ENCODE assay signal across 22 mouse cellular contexts in the genomic region with DNA sequence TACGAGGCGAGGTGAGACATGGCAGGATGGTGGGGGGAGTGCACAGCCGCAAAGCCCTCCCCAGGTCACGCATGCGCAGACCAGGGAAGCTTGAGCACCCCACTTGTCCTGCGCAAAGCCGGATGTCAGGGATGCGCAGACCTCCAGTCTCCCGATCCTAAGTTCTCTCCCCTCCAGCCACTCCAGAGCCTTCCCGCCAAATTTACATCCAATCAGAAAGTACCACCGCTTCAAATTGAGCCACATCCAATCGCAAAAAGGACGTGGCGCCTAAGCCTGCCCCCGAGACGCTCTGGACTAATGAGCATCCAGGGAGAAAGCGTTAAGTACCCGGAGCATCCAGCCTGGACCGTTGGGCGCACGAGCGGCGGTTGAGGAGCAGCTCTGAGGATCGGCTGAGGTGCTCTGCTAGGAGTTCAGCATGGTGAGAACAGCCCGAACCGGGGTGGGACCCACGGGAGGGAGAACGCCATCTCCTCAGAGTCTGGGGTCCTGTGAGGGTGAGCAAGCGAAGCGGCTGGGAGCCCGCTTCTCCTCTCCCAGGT. TPM values are rescaled to one million over a fixed set of nuclear protein-coding genes. Genes with fewer than 3 reads are reported as not detected.
A peak's percentile ranks its signal among the peaks of the same experiment; 100 is the strongest.
DNase-seq lines count a peak whose midpoint lies in the region; ATAC-seq and TF ChIP-seq lines count a peak whose summit lies in the region.
"Had no signal": no experiment of that assay in that cellular context is flagged by ENCODE, and none has a peak within 500 bp of the region (broad histone marks: within the 10 kb centered on the region; RNA-seq: fewer than 3 reads in every experiment).

A gene (plus strand): TSS at position 92 of the 545 bp plus-strand sequence.

- peaks cover 9% of the 10 kb centered on the region for H3K4me1 ChIP-seq in heart, embryonic 16.5 days (ENCODE audit: control insufficient read depth, insufficient read depth, low read length)
- H3K4me1 ChIP-seq in stomach, embryonic 16.5 days (ENCODE audit: control insufficient read depth, insufficient read depth, low read length) = no peaks in the 10 kb centered on the region
- H3K4me1 ChIP-seq in stomach, postnatal 0 days (replicated peaks; ENCODE audit: control insufficient read depth, insufficient read depth) = no peaks in the 10 kb centered on the region
- no peaks in the 10 kb centered on the region for H3K4me1 ChIP-seq in liver, embryonic 15.5 days (replicated peaks)
- H3K4me1 ChIP-seq in lung, adult 2 months (ENCODE audit: control insufficient read depth, insufficient read depth, low read length) = 0 out of 2 replicates have a peak, but pooled peaks cover 2% of the 10 kb centered on the region
- H3K4me1 ChIP-seq: midbrain, embryonic 12.5 days had no signal

- no peaks in the 10 kb centered on the region for H3K36me3 ChIP-seq in heart, embryonic 16.5 days (ENCODE audit: control insufficient read depth, insufficient read depth)
- no peaks in the 10 kb centered on the region for H3K36me3 ChIP-seq in stomach, embryonic 16.5 days (ENCODE audit: control insufficient read depth, insufficient read depth, low read length)
- no peaks in the 10 kb centered on the region for H3K36me3 ChIP-seq in stomach, postnatal 0 days (ENCODE audit: control insufficient read depth, insufficient read depth, low read length)
- no peaks in the 10 kb centered on the region for H3K36me3 ChIP-seq in liver, embryonic 15.5 days (replicated peaks)
- H3K36me3 ChIP-seq: heart, embryonic 13.5 days; midbrain, embryonic 12.5 days had no signal

- peak within 1 kb of the TSS; percentile 34; the same call in 1 of the 2 replicates for H3K4me2 ChIP-seq in heart, embryonic 16.5 days (ENCODE audit: low read depth, low read length)
- H3K4me2 ChIP-seq in stomach, embryonic 16.5 days (ENCODE audit: low read depth, low read length) = no peak within 1 kb of the TSS
- H3K4me2 ChIP-seq in stomach, postnatal 0 days (replicated peaks; ENCODE audit: low read depth) = no peak within 1 kb of the TSS
- 0 out of 2 replicates have a peak within 1 kb of the TSS, but pooled peaks have one; percentile 15 for H3K4me2 ChIP-seq in liver, embryonic 15.5 days
- H3K4me2 ChIP-seq: heart, embryonic 13.5 days; midbrain, embryonic 12.5 days had no signal

- 94% methylated on average over 31 of the region's 31 CpGs for WGBS in heart, embryonic 16.5 days
- WGBS in stomach, embryonic 16.5 days = 97% methylated on average over 31 of the region's 31 CpGs
- 98% methylated on average over 31 of the region's 31 CpGs for WGBS in stomach, postnatal 0 days
- 85% methylated on average over 31 of the region's 31 CpGs for WGBS in liver, embryonic 15.5 days (ENCODE audit: insufficient replicate concordance)
- 98% methylated on average over 31 of the region's 31 CpGs for WGBS in lung, adult 2 months

- no peak for TF ChIP-seq EP300 in stomach, postnatal 0 days (optimal IDR thresholded peaks at IDR 0.05)

- intact Hi-C loops in heart, postnatal 25 days (cut with DNase I) = no loop called here

- no peak within 1 kb of the TSS for H3K4me3 ChIP-seq in heart, embryonic 16.5 days (ENCODE audit: low read length)
- no peak within 1 kb of the TSS for H3K4me3 ChIP-seq in stomach, embryonic 16.5 days (replicated peaks; ENCODE audit: low read length)
- no peak within 1 kb of the TSS for H3K4me3 ChIP-seq in stomach, postnatal 0 days (ENCODE audit: low read depth, low read length)
- H3K4me3 ChIP-seq in liver, embryonic 15.5 days (replicated peaks) = no peak within 1 kb of the TSS
- no peak within 1 kb of the TSS for H3K4me3 ChIP-seq in lung, adult 2 months (replicated peaks; ENCODE audit: extremely low read depth, low read depth, low read length)
- H3K4me3 ChIP-seq: heart, embryonic 13.5 days; midbrain, embryonic 12.5 days had no signal

- no peak within 1 kb of the TSS for H3K27ac ChIP-seq in heart, embryonic 16.5 days (ENCODE audit: low read length)
- H3K27ac ChIP-seq in stomach, embryonic 16.5 days (ENCODE audit: low read length) = no peak within 1 kb of the TSS
- no peak within 1 kb of the TSS for H3K27ac ChIP-seq in stomach, postnatal 0 days (replicated peaks)
- H3K27ac ChIP-seq in liver, embryonic 15.5 days (replicated peaks) = no peak within 1 kb of the TSS
- H3K27ac ChIP-seq: heart, embryonic 13.5 days; liver, embryonic 14.5 days; midbrain, embryonic 12.5 days had no signal

- H3K9ac ChIP-seq in heart, embryonic 16.5 days (ENCODE audit: low read length) = peak within 1 kb of the TSS; percentile 49; the same call in 1 of the 2 replicates
- H3K9ac ChIP-seq in stomach, embryonic 16.5 days (ENCODE audit: low read length) = 0 out of 2 replicates have a peak within 1 kb of the TSS, but pooled peaks have one; percentile 20
- H3K9ac ChIP-seq in stomach, postnatal 0 days (ENCODE audit: low read length) = no peak within 1 kb of the TSS
- no peak within 1 kb of the TSS for H3K9ac ChIP-seq in liver, embryonic 15.5 days
- H3K9ac ChIP-seq: heart, embryonic 13.5 days; liver, embryonic 14.5 days; midbrain, embryonic 12.5 days had no signal

- no peaks in the 10 kb centered on the region; the same call in 1 of the 2 replicates for H3K27me3 ChIP-seq in heart, embryonic 16.5 days (ENCODE audit: control insufficient read depth, insufficient read depth, low read length)
- H3K27me3 ChIP-seq in stomach, embryonic 16.5 days (ENCODE audit: control insufficient read depth, insufficient read depth, low read length) = no peaks in the 10 kb centered on the region
- no peaks in the 10 kb centered on the region for H3K27me3 ChIP-seq in stomach, postnatal 0 days (ENCODE audit: control insufficient read depth, insufficient read depth, low read length)
- no peaks in the 10 kb centered on the region for H3K27me3 ChIP-seq in liver, embryonic 15.5 days
- H3K27me3 ChIP-seq: heart, embryonic 13.5 days; midbrain, embryonic 12.5 days had no signal

- no peak for DNase-seq in heart, postnatal 25 days (ENCODE audit: low spot score)
- DNase-seq in stomach, postnatal 0 days (ENCODE audit: low spot score) = no peak
- no peak for DNase-seq in lung, adult 2 months
- no peak for DNase-seq in urinary bladder, postnatal 4 days (ENCODE audit: low spot score in 2 of 2)
- DNase-seq: B cell, adult 2 months; cerebellum, postnatal 14 days; embryo, embryonic 11 days; gastrocnemius, postnatal 36 days; kidney, adult 9 months; left cerebral cortex, postnatal 4 days had no signal

- no peak for TF ChIP-seq POLR2A in lung, adult 2 months (IDR thresholded peaks at IDR 0.05; ENCODE audit: borderline replicate concordance, extremely low read depth, low read depth, low read length)

- no peaks in the 10 kb centered on the region for H3K9me3 ChIP-seq in heart, embryonic 16.5 days (replicated peaks; ENCODE audit: control insufficient read depth, low read length)
- no peaks in the 10 kb centered on the region for H3K9me3 ChIP-seq in stomach, embryonic 16.5 days (replicated peaks; ENCODE audit: control insufficient read depth, low read length)
- no peaks in the 10 kb centered on the region for H3K9me3 ChIP-seq in stomach, postnatal 0 days (ENCODE audit: control insufficient read depth, low read length)
- no peaks in the 10 kb centered on the region for H3K9me3 ChIP-seq in liver, embryonic 15.5 days (replicated peaks)
- H3K9me3 ChIP-seq: heart, embryonic 13.5 days; midbrain, embryonic 12.5 days had no signal

- ATAC-seq in heart, embryonic 16.5 days (replicated peaks; ENCODE audit: extremely low read depth, insufficient read depth, low FRiP score) = no peak
- no peak for ATAC-seq in stomach, embryonic 16.5 days (ENCODE audit: insufficient read depth, low FRiP score)
- ATAC-seq in stomach, postnatal 0 days (ENCODE audit: low FRiP score, low TSS enrichment) = no peak
- ATAC-seq in liver, embryonic 15.5 days (ENCODE audit: insufficient read depth) = no peak

- no peak for TF ChIP-seq CTCF in stomach, postnatal 0 days (IDR thresholded peaks at IDR 0.05; ENCODE audit: low read depth)
- no peak for TF ChIP-seq CTCF in lung, adult 2 months (IDR thresholded peaks at IDR 0.05; ENCODE audit: insufficient read depth, low read length)

RNA-seq across cellular contexts. Expression of the gene that starts here (rescaled TPM):
- 0.24 and 0.58 TPM in 2 replicates for polyA plus RNA-seq in heart, embryonic 16.5 days (2015; fragmentation: Nextera tagmentation; extraction: Ambion mirVana)
- total RNA-seq in heart, postnatal 25 days (2021) = under 1 TPM in 1 of 2 experiments, not detected in 1; 0.20 TPM
- polyA plus RNA-seq in stomach, embryonic 16.5 days (2015; fragmentation: Nextera tagmentation; extraction: Ambion mirVana) = not detected in 2 replicates
- polyA plus RNA-seq in stomach, postnatal 0 days (2015; fragmentation: Nextera tagmentation; extraction: Ambion mirVana) = not detected in 2 replicates
- polyA plus RNA-seq in liver, embryonic 15.5 days (2015; fragmentation: Nextera tagmentation; extraction: Ambion mirVana) = 0.06 TPM in 1 of 2 replicates, not detected in the other
- polyA plus RNA-seq in lung, adult 2 months (2012; rRNA removed) = 0.08 and 0.16 TPM in 2 replicates
- total RNA-seq: adrenal gland, adult 18-20 months; gastrocnemius, postnatal 36 days; left cerebral cortex, postnatal 4 days; neutrophil, adult 5-6 weeks had no signal
- polyA plus RNA-seq: forebrain, embryonic 11.5 days; frontal cortex, adult 2 months; heart, embryonic 13.5 days; hindbrain, embryonic 11.5 days; liver, embryonic 14.5 days; midbrain, embryonic 12.5 days; small intestine, adult 2 months had no signal

Comparison
In these comparisons a context has a peak if more than half of its experiments do, and no peak if none do; other contexts are left out.
1. H3K9ac ChIP-seq: peak in heart, embryonic 16.5 days (single experiment) and stomach, embryonic 16.5 days (single experiment); none in stomach, postnatal 0 days (single experiment) and liver, embryonic 15.5 days (single experiment).
2. H3K4me2 ChIP-seq: peak in heart, embryonic 16.5 days (single experiment) and liver, embryonic 15.5 days (single experiment); none in stomach, embryonic 16.5 days (single experiment) and stomach, postnatal 0 days (single experiment).